Mouse (Mus musculus) lung, postnatal 0 days (tissue): ENCODE measurements around the gene Gm20388. TPM values are rescaled to one million over a fixed set of nuclear protein-coding genes. Genes with fewer than 3 reads are reported as not detected.

Experiments used
- ATAC-seq: fragments of 200-750 bp; cut with Nextera tagmentation; 2 replicates; pipeline ENCODE4 v1.8.0; 2017; ENCODE audit warnings: moderate library complexity
- DNase-seq: peaks from one replicate; pipeline ENCODE4 v3.0.0-alpha.2; 2016; ENCODE audit warnings: low spot score
- H3K27ac ChIP-seq: fragments of 300-500 bp; sonication (generic); 2 replicates; pipeline ENCODE4 v1.5.1; 2014; ENCODE audit warnings: antibody characterized with exemption, mild to moderate bottlenecking, low read length, mixed read lengths
- H3K27me3 ChIP-seq: fragments of 300-500 bp; sonication (generic); replicated peaks from 2 replicates; pipeline ENCODE4 v1.6.1; 2014; ENCODE audit warnings: low read length, mixed read lengths; ENCODE audit not compliant: insufficient read depth
- H3K36me3 ChIP-seq: fragments of 300-500 bp; sonication (generic); 2 replicates; pipeline ENCODE4 v1.6.1; 2014; ENCODE audit warnings: low read length, mixed read lengths; ENCODE audit not compliant: insufficient read depth
- H3K4me1 ChIP-seq: fragments of 300-500 bp; sonication (generic); 2 replicates; pipeline ENCODE4 v1.6.1; 2014; ENCODE audit warnings: antibody characterized with exemption, low read depth, low read length, mixed read lengths; ENCODE audit not compliant: insufficient read depth
- H3K4me2 ChIP-seq: fragments of 300-500 bp; sonication (generic); replicated peaks from 2 replicates; pipeline ENCODE4 v1.6.1; 2014; ENCODE audit warnings: low read depth, mild to moderate bottlenecking, low read length, moderate library complexity, mixed read lengths
- H3K4me3 ChIP-seq: fragments of 300-500 bp; sonication (generic); 2 replicates; pipeline ENCODE4 v1.5.1; 2014; ENCODE audit warnings: low read depth, low read length
- H3K9ac ChIP-seq: fragments of 300-500 bp; sonication (generic); replicated peaks from 2 replicates; pipeline ENCODE4 v1.6.1; 2014; ENCODE audit warnings: low read depth, mild to moderate bottlenecking
- H3K9me3 ChIP-seq: fragments of 300-500 bp; sonication (generic); 2 replicates; pipeline ENCODE4 v1.6.1; 2016; ENCODE audit warnings: low read length, mixed read lengths
- CTCF ChIP-seq: IDR thresholded peaks from 2 replicates; pipeline ENCODE4 v1.5.1; 2016; ENCODE audit warnings: antibody characterized with exemption, mild to moderate bottlenecking
- EP300 ChIP-seq: IDR thresholded peaks from 2 replicates; pipeline ENCODE4 v1.6.1; 2016; ENCODE audit warnings: antibody characterized with exemption, mild to moderate bottlenecking, control low read depth
- WGBS: fragments of 180-500 bp; shearing (Covaris S2); extraction: QIAGEN DNeasy Blood & Tissue Kit; methylation state at CpG from one replicate; pipeline ENCODE4 v1.1.7; 2014; 5-methylcytosine and 5-hydroxymethylcytosine counted together
- polyA plus RNA-seq: library from polyadenylated mRNA; unstranded; fragments of >200 nt; fragmentation: Nextera tagmentation; extraction: Ambion mirVana; gene quantifications from 2 replicates; pipeline ENCODE4 v1.2.1, GENCODE M21; 2015

Gene Gm20388
- polyA plus RNA-seq, 1 experiment from 2014 or later = not detected

DNA sequence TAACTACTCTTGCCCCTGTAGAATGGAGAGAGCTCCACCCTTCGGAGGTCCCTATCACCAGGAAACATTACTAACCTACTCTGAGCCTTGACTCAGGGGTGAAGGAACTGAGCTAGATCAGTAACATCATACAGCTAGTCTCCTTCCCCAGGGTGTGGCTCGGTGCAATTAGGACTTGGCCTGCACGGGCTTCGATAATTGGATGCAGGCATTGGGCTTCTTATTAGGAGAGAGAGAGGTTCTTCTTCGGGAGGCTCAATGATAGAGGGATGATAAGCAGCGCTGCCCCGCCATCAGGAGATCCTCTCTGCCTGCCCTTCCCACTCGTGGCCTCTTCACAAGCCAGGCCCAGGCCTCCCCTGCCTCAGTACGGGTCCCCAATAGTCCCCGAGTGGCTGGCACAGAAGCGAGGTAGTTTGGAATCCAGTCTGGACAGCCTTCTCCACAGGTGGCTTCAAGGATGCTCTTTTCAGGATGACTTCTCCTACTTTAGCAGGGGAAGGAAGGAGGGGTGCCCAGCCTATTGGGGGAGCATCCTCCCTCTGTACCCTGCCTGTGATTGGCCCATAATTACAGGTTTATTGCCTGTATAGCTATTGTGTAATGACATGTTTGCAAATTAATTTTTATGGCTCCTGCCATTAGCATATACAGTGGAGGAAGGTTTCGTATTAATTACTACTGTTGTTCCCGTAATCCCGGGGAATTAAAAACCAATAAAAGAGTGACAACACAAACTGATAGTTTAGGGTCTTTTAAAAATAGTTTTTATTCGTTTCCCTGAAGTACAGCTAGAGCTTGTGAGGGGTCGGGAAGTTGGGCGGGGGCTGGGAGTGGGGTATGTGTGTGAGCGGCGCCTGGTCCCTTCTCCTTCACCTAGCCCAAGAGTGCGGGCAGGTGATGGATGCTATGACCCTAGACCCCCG lies 575.2 kb downstream of the Gm20388 start:
- ATAC-seq = no peak
- no peak for DNase-seq
- peak overlapping the region; percentile 99 for H3K4me2 ChIP-seq
- peaks cover 10% of the 10 kb centered on the region; the same call in 1 of the 2 replicates for H3K4me1 ChIP-seq
- TF ChIP-seq CTCF (no peak), EP300 (no peak)
- WGBS = 56% methylated on average over 21 of the region's 21 CpGs
- H3K27ac ChIP-seq = no peak overlapping the region
- H3K9ac ChIP-seq = no peak overlapping the region
- no peaks in the 10 kb centered on the region for H3K27me3 ChIP-seq
- H3K4me3 ChIP-seq = no peak overlapping the region
- no peaks in the 10 kb centered on the region for H3K36me3 ChIP-seq
- no peaks in the 10 kb centered on the region for H3K9me3 ChIP-seq

DNA sequence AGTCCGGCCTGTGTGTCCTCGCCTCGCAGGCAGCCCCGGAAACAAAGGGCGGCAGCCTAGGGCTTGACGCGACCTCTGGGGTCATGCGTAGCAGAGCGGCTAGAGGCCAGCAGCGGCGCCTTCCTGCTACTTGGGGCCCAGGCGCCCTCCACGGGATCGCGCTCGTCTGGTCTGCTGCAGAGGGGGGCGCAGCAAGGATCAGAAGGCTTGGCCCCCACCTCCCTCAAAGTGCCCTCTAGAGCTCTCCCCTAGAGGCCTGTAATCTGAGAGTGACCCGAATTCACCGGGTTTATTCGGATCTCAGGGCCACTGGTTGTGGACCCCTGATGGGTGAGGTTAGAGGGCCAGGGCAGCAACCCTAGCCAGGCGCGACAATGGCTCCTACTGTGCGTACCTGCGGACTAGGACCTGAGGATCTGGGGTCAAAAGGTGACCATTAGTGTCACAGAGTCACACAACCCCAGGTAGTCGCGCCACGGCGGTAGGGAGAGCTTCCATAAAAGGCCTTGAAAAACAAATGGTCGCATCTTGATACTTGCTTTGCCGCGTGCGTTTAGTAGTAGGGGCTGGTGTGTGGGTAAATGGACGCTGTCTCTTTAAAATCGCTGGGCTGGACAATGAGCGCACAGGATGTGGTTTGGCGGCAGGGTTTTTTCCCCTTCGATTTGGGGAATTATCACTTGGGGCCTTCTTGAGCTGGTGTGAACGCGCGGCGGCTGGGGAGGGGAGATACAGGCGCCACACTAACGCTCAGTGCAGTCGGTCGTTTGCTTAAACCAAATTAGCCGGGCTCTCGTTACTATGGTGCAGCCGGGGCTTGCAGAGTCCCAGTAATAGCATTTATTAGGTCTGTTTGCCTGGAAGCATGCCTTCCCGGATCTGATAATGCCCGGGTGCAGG lies 576.1 kb downstream of the Gm20388 start:
- H3K27ac ChIP-seq = peak overlapping the region; percentile 88
- H3K4me3 ChIP-seq = peak overlapping the region; percentile 80
- peaks cover 12% of the 10 kb centered on the region; the same call in 1 of the 2 replicates for H3K4me1 ChIP-seq
- ATAC-seq (no peak), DNase-seq (peak; percentile 55)
- no peaks in the 10 kb centered on the region for H3K36me3 ChIP-seq
- 10% methylated on average over 50 of the region's 50 CpGs for WGBS
- H3K9ac ChIP-seq = peak overlapping the region; percentile 65
- no peaks in the 10 kb centered on the region for H3K27me3 ChIP-seq
- TF ChIP-seq EP300 (no peak), CTCF (peak; percentile 29; the same call in 1 of the 2 replicates)
- no peaks in the 10 kb centered on the region for H3K9me3 ChIP-seq
- H3K4me2 ChIP-seq = peak overlapping the region; percentile 99

DNA sequence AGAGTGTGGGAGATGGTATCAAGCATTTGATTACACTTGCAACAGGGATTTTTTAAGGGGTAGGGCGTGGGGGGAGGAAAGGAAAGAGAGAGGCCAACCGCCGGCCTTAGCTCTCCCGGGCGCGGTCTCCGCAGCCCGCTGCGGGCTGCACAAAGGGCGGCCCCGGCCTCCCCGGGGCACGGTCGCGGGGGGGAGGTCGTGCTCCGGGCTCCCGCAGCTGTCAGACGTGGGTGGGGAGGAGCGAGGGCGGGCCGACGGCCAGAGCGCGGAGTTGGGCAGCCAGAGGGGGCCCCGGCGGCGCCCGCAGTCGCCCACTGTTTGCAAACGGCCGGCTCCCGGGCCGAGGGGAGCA lies 576.7 kb downstream of the Gm20388 start:
- Histone ChIP-seq H3K27ac (peak overlapping the region; percentile 88), H3K4me1 (peaks cover 17% of the 10 kb centered on the region; the same call in 1 of the 2 replicates), H3K9ac (peak overlapping the region; percentile 65), H3K4me3 (peak overlapping the region; percentile 80), H3K4me2 (peak overlapping the region; percentile 99), H3K27me3 (no peaks in the 10 kb centered on the region), H3K9me3 (no peaks in the 10 kb centered on the region), H3K36me3 (no peaks in the 10 kb centered on the region)
- DNase-seq = peak; percentile 56
- under 1% methylated on average over 31 of the region's 34 CpGs for WGBS
- TF ChIP-seq CTCF (no peak), EP300 (no peak)
- ATAC-seq = peak; percentile 37

DNA sequence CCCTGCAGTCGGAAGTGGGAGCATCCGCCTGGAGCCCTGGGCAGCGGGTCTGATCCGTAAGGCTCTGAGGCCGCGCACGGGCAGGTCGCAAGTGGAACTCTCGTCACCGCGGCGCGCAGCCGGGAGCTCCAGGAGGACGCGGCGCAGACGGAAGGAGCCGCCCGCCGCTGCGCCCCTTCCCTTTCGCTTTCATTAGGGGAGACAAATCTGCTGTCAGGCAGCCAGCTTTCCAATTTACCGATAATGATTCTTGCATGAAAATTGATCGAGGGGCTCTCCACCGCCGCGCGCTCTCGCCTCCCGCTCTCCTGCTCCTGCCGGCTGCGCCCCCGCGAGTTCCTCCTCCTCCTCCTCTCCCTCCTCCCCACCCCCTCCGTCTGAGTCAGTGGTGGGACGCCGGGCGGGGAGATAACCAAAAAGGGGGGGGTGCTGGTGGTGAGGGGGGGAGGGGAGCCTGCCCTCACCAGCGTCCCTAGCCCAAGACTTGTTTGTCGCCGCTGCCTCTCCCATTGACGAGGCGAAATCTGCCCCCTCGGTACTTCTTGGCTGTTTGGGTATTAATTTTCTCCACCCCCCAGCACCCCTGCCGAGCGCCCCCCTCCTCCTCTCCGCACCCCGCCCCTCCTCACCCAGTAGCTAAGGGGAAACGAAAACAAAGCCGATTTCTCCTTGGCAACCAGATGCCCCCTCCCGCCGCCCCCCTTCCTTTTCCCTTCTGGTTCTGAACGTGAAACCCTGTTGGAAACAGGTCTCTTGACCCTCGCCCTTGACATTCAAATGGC lies 577.3 kb downstream of the Gm20388 start:
- no peak for TF ChIP-seq EP300
- TF ChIP-seq CTCF = no peak
- ATAC-seq (peak; percentile 58), DNase-seq (peak; percentile 76)
- WGBS = under 1% methylated on average over 47 of the region's 55 CpGs
- Histone ChIP-seq H3K27ac (peak overlapping the region; percentile 88), H3K36me3 (no peaks in the 10 kb centered on the region), H3K27me3 (no peaks in the 10 kb centered on the region), H3K4me2 (peak overlapping the region; percentile 99), H3K4me1 (peaks cover 23% of the 10 kb centered on the region), H3K4me3 (peak overlapping the region; percentile 80), H3K9me3 (no peaks in the 10 kb centered on the region), H3K9ac (peak overlapping the region; percentile 65)

DNA sequence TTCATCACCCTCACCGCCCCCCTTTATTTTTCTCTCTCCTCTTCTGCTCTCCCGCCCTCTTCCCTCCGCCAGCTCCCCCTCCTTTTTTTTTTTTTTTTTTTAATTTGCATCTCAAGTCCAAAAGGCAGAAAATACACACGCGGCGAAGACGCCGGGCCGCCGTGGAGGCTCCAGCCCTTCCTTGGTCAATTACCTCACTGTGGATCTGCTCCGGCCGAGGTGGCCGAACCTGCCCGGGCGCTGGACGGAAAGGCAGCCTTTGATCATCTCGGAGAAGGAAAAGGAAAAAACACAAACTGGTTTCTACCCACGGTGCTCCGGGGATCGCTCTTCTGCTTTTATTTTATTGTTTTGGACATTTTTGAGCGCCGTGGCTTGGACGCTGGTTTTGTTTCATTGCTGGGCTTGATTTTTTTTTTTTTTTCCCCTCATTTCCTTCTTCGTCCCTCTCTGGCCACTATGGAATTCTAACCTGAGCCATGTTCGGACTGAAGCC lies 578.0 kb downstream of the Gm20388 start:
- Histone ChIP-seq H3K9me3 (no peaks in the 10 kb centered on the region), H3K4me3 (peak overlapping the region; percentile 80), H3K27me3 (no peaks in the 10 kb centered on the region), H3K9ac (peak overlapping the region; percentile 65), H3K4me2 (peak overlapping the region; percentile 99), H3K4me1 (peaks cover 29% of the 10 kb centered on the region), H3K27ac (peak overlapping the region; percentile 88), H3K36me3 (no peaks in the 10 kb centered on the region)
- no peak for ATAC-seq
- TF ChIP-seq EP300 = no peak
- TF ChIP-seq CTCF = no peak
- DNase-seq = peak; percentile 55
- 2% methylated on average over 25 of the region's 25 CpGs for WGBS
